Mouse (Mus musculus): Measurements from ENCODE around the gene Tex29. TPM values are rescaled to one million over a fixed set of nuclear protein-coding genes. Genes with fewer than 3 reads are reported as not detected.

Gene Tex29
- total and polyA plus RNA-seq, 3 experiments: not detected

GRCm38 (mm10) chr8:11801571-11801970 lies 38.7 kb upstream of the Tex29 start:
- no peak for DNase-seq (ENCODE audit: low read depth, low spot score)
- Histone ChIP-seq H3K4me1 (ENCODE audit: control insufficient read depth in 1 of 2, insufficient read depth in 2 of 2, low read length in 2 of 2) (no peaks in the 10 kb centered on the region), H3K36me3 (ENCODE audit: control insufficient read depth in 1 of 2, insufficient read depth in 2 of 2, low read length in 2 of 2) (peaks cover 0 to 1% of the 10 kb centered on the region in 2 experiments; a peak in 2 of 4 replicates), H3K79me2 (ENCODE audit: control insufficient read depth, insufficient read depth, low read length, poor library complexity) (no peaks in the 10 kb centered on the region), H3K27me3 (ENCODE audit: control insufficient read depth in 1 of 2, insufficient read depth in 2 of 2, low read length in 2 of 2) (no peaks in the 10 kb centered on the region), H3K4me3 (ENCODE audit: control insufficient read depth in 1 of 2, insufficient read depth in 1 of 2, low read depth in 2 of 2, low read length in 2 of 2) (no peak overlapping the region), H3K9me3 (replicated peaks; ENCODE audit: insufficient read depth, low read length) (no peaks in the 10 kb centered on the region), H3K9ac (ENCODE audit: control insufficient read depth, low read depth, low read length, poor library complexity, severe bottlenecking) (no peak overlapping the region), H3K27ac (ENCODE audit: control insufficient read depth, low read depth, low read length) (no peak overlapping the region)
- TF ChIP-seq RAD21 (IDR thresholded peaks at IDR 0.05; ENCODE audit: low read depth, low read length) (no peak), CTCF (IDR thresholded peaks at IDR 0.05 in 2 of 3, conservative IDR thresholded peaks at IDR 0.05 in 1 of 3; ENCODE audit: control insufficient read depth in 1 of 3, insufficient read depth in 1 of 3, low read depth in 2 of 3, low read length in 3 of 3, poor library complexity in 1 of 3, severe bottlenecking in 1 of 3) (no peak), MYB (IDR thresholded peaks at IDR 0.05; ENCODE audit: low read depth, low read length) (no peak), NRF1 (IDR thresholded peaks at IDR 0.05; ENCODE audit: insufficient read depth, low read depth, low read length, poor library complexity, severe bottlenecking) (no peak), EP300 (IDR thresholded peaks at IDR 0.05; ENCODE audit: low read depth in 1 of 2, low read length in 2 of 2) (no peak), ZNF384 (IDR thresholded peaks at IDR 0.05; ENCODE audit: low read depth, low read length) (no peak), POLR2A (IDR thresholded peaks at IDR 0.05; ENCODE audit: control insufficient read depth in 1 of 2, insufficient read depth in 1 of 2, low read depth in 1 of 2, low read length in 2 of 2, poor library complexity in 1 of 2) (no peak), ZKSCAN1 (IDR thresholded peaks at IDR 0.05; ENCODE audit: low read depth, low read length) (no peak), UBTF (IDR thresholded peaks at IDR 0.05; ENCODE audit: borderline replicate concordance, insufficient read depth, low read depth, low read length) (no peak), GATA1 (IDR thresholded peaks at IDR 0.05; ENCODE audit: low read depth, low read length) (no peak), KAT2A (conservative IDR thresholded peaks at IDR 0.05; ENCODE audit: low read depth, low read length) (no peak), USF2 (IDR thresholded peaks at IDR 0.05; ENCODE audit: borderline replicate concordance in 1 of 2, insufficient read depth in 1 of 2, low read depth in 1 of 2, low read length in 2 of 2) (no peak), E2F4 (IDR thresholded peaks at IDR 0.05; ENCODE audit: borderline replicate concordance, low read depth, low read length) (no peak)

GRCm38 (mm10) chr8:11804914-11805313 lies 35.4 kb upstream of the Tex29 start:
- Histone ChIP-seq H3K27me3 (ENCODE audit: control insufficient read depth in 1 of 2, insufficient read depth in 2 of 2, low read length in 2 of 2) (no peaks in the 10 kb centered on the region), H3K36me3 (ENCODE audit: control insufficient read depth in 1 of 2, insufficient read depth in 2 of 2, low read length in 2 of 2) (peaks cover 0 to 3% of the 10 kb centered on the region in 2 experiments; a peak in 2 of 4 replicates), H3K4me1 (ENCODE audit: control insufficient read depth in 1 of 2, insufficient read depth in 2 of 2, low read length in 2 of 2) (no peaks in the 10 kb centered on the region), H3K9ac (ENCODE audit: control insufficient read depth, low read depth, low read length, poor library complexity, severe bottlenecking) (no peak overlapping the region), H3K79me2 (ENCODE audit: control insufficient read depth, insufficient read depth, low read length, poor library complexity) (no peaks in the 10 kb centered on the region), H3K4me3 (ENCODE audit: control insufficient read depth in 1 of 2, insufficient read depth in 1 of 2, low read depth in 2 of 2, low read length in 2 of 2) (no peak overlapping the region), H3K27ac (ENCODE audit: control insufficient read depth, low read depth, low read length) (no peak overlapping the region), H3K9me3 (replicated peaks; ENCODE audit: insufficient read depth, low read length) (no peaks in the 10 kb centered on the region)
- no peak for DNase-seq (ENCODE audit: low read depth, low spot score)
- TF ChIP-seq POLR2AphosphoS5 (IDR thresholded peaks at IDR 0.05; ENCODE audit: borderline replicate concordance, low read depth, low read length): no peak
- no peak for TF ChIP-seq MAFK (IDR thresholded peaks at IDR 0.05; ENCODE audit: borderline replicate concordance, low read depth, low read length)
- TF ChIP-seq ZKSCAN1 (IDR thresholded peaks at IDR 0.05; ENCODE audit: low read depth, low read length): no peak
- TF ChIP-seq ELF1 (IDR thresholded peaks at IDR 0.05; ENCODE audit: low read depth, low read length): no peak
- TF ChIP-seq ETS1 (IDR thresholded peaks at IDR 0.05; ENCODE audit: low read depth, low read length): no peak
- no peak for TF ChIP-seq NRF1 (IDR thresholded peaks at IDR 0.05; ENCODE audit: insufficient read depth, low read depth, low read length, poor library complexity, severe bottlenecking)
- TF ChIP-seq POLR2A (IDR thresholded peaks at IDR 0.05; ENCODE audit: control insufficient read depth in 1 of 2, insufficient read depth in 1 of 2, low read depth in 1 of 2, low read length in 2 of 2, poor library complexity in 1 of 2): no peak
- no peak for TF ChIP-seq POLR2AphosphoS2 (IDR thresholded peaks at IDR 0.05; ENCODE audit: low read length)
- no peak for TF ChIP-seq CHD2 (IDR thresholded peaks at IDR 0.05; ENCODE audit: low read length)
- TF ChIP-seq ZMIZ1 (IDR thresholded peaks at IDR 0.05; ENCODE audit: low read depth, low read length): no peak
- TF ChIP-seq ZC3H11A (IDR thresholded peaks at IDR 0.05; ENCODE audit: low read depth, low read length): no peak
- no peak for TF ChIP-seq SMC3 (IDR thresholded peaks at IDR 0.05; ENCODE audit: low read depth, low read length)
- no peak for TF ChIP-seq MAX (IDR thresholded peaks at IDR 0.05; ENCODE audit: low read length)
- no peak for TF ChIP-seq GATA1 (IDR thresholded peaks at IDR 0.05; ENCODE audit: low read depth, low read length)
- TF ChIP-seq USF2 (IDR thresholded peaks at IDR 0.05; ENCODE audit: borderline replicate concordance in 1 of 2, insufficient read depth in 1 of 2, low read depth in 1 of 2, low read length in 2 of 2): no peak
- TF ChIP-seq MXI1 (IDR thresholded peaks at IDR 0.05; ENCODE audit: low read depth, low read length): no peak
- TF ChIP-seq MAZ (IDR thresholded peaks at IDR 0.05; ENCODE audit: low read depth, low read length): no peak

Data from MEL (cell line).